Mouse (Mus musculus) neural tube, embryonic 15.5 days (tissue): ENCODE measurements around the gene Cdkal1. TPM values are rescaled to one million over a fixed set of nuclear protein-coding genes. Genes with fewer than 3 reads are reported as not detected.

ENCODE experiments used
- ATAC-seq: fragments of 200-750 bp; cut with Nextera tagmentation; 2 replicates; pipeline ENCODE4 v1.8.0; 2017; ENCODE audit warnings: mild to moderate bottlenecking, moderate TSS enrichment, moderate library complexity; ENCODE audit not compliant: low FRiP score
- H3K27ac ChIP-seq: fragments of 300-500 bp; sonication (generic); replicated peaks from 2 replicates; pipeline ENCODE4 v1.5.1; 2015; ENCODE audit warnings: mild to moderate bottlenecking, inconsistent platforms
- H3K27me3 ChIP-seq: fragments of 300-500 bp; sonication (generic); replicated peaks from 2 replicates; pipeline ENCODE4 v1.6.1; 2015; ENCODE audit warnings: inconsistent platforms
- H3K36me3 ChIP-seq: fragments of 300-500 bp; sonication (generic); 2 replicates; pipeline ENCODE4 v1.6.1; 2015; ENCODE audit warnings: inconsistent platforms
- H3K4me1 ChIP-seq: fragments of 300-500 bp; sonication (generic); 2 replicates; pipeline ENCODE4 v1.6.1; 2015; ENCODE audit warnings: inconsistent platforms
- H3K4me2 ChIP-seq: fragments of 300-500 bp; sonication (generic); 2 replicates; pipeline ENCODE4 v1.6.1; 2015; ENCODE audit warnings: inconsistent platforms, mild to moderate bottlenecking, moderate library complexity
- H3K4me3 ChIP-seq: fragments of 300-500 bp; sonication (generic); replicated peaks from 2 replicates; pipeline ENCODE4 v1.5.1; 2015; ENCODE audit warnings: mild to moderate bottlenecking, inconsistent platforms
- H3K9ac ChIP-seq: fragments of 300-500 bp; sonication (generic); replicated peaks from 2 replicates; pipeline ENCODE4 v1.6.1; 2015; ENCODE audit warnings: mild to moderate bottlenecking, inconsistent platforms
- H3K9me3 ChIP-seq: fragments of 300-500 bp; sonication (generic); replicated peaks from 2 replicates; pipeline ENCODE4 v1.6.1; 2016; ENCODE audit warnings: inconsistent platforms
- WGBS: fragments of 180-500 bp; shearing (Covaris S2); methylation state at CpG from one replicate; pipeline ENCODE4 v1.1.7; 2015; ENCODE audit warnings: mixed read lengths; 5-methylcytosine and 5-hydroxymethylcytosine counted together
- polyA plus RNA-seq: library from polyadenylated mRNA; unstranded; fragments of >200 nt; fragmentation: Nextera tagmentation; extraction: Ambion mirVana; gene quantifications from 2 replicates; pipeline ENCODE4 v1.2.1, GENCODE M21; 2015

Gene Cdkal1
- polyA plus RNA-seq, 1 experiment from 2014 or later, result 20.4 TPM

- H3K27ac ChIP-seq, result peak overlapping the region; percentile 52
- H3K4me2 ChIP-seq, result no peak overlapping the region
- no peak overlapping the region for H3K9ac ChIP-seq
- no peaks in the 10 kb centered on the region for H3K27me3 ChIP-seq
- WGBS, result 25% methylated on average over 6 of the region's 6 CpGs
- peak; percentile 54; the same call in 1 of the 2 replicates for ATAC-seq
- H3K4me1 ChIP-seq, result peaks cover 33% of the 10 kb centered on the region
- H3K4me3 ChIP-seq, result no peak overlapping the region
- no peaks in the 10 kb centered on the region for H3K9me3 ChIP-seq
- H3K36me3 ChIP-seq, result no peaks in the 10 kb centered on the region
These were observed 440.6 kb downstream of the Cdkal1 start for GRCm38 (mm10) chr13:29414878-29415277.

- Histone ChIP-seq H3K9ac (0 out of 2 replicates have a peak overlapping the region, but pooled peaks have one; percentile 23), H3K27ac (peak overlapping the region; percentile 52), H3K4me3 (no peak overlapping the region), H3K4me1 (peaks cover 33% of the 10 kb centered on the region), H3K9me3 (no peaks in the 10 kb centered on the region), H3K27me3 (no peaks in the 10 kb centered on the region), H3K36me3 (no peaks in the 10 kb centered on the region), H3K4me2 (no peak overlapping the region)
- no peak for ATAC-seq
- 19% methylated on average over 3 of the region's 3 CpGs for WGBS
These were observed 441.0 kb downstream of the Cdkal1 start for GRCm38 (mm10) chr13:29414470-29414869.

DNA sequence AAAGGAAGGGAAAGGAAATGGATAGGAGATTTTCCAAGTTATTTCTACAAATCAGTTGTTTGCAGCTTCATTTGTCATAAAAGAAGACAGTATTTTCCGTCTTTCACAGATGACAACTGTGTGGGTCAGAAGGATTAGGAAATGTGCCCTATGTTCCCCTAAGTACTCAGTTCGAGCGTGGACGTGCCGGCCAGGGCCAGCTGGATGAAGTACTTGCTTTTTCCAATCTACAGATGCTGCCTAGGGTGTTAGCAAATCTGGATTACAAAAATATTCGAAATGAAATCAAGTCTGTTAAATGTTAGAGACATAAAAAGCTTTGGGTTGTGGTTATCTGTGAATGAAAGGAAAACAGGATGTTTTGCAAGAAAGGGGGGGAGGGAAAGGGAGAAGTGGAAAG lies 444.3 kb downstream of the Cdkal1 start:
- no peak for ATAC-seq
- Histone ChIP-seq H3K4me2 (no peak overlapping the region), H3K27ac (no peak overlapping the region), H3K36me3 (no peaks in the 10 kb centered on the region), H3K9me3 (no peaks in the 10 kb centered on the region), H3K4me3 (no peak overlapping the region), H3K27me3 (no peaks in the 10 kb centered on the region), H3K4me1 (peaks cover 23% of the 10 kb centered on the region), H3K9ac (no peak overlapping the region)
- 94% methylated on average over 6 of the region's 6 CpGs for WGBS

DNA sequence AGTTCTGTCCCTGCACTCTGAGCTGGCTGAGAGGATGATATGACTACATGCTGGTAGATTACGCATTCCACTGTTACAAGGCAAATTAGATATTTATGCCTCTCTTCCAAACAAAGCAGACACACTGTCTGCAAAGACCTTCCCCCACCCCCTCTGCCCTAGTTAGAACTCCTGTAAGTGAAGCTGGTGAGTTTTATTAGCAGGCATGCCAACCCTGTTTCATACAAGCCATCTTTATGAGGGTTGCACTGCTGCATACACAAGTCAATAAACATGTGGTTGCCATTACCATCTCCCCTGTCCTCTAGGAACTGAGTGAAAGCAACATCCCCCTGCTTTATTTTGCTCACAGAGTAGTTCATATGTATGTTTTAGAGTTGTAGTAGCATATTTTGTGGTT lies 447.9 kb downstream of the Cdkal1 start:
- Histone ChIP-seq H3K4me2 (no peak overlapping the region), H3K4me1 (0 out of 2 replicates have a peak, but pooled peaks cover 2% of the 10 kb centered on the region), H3K27ac (no peak overlapping the region), H3K9ac (no peak overlapping the region), H3K36me3 (no peaks in the 10 kb centered on the region), H3K9me3 (no peaks in the 10 kb centered on the region), H3K27me3 (no peaks in the 10 kb centered on the region), H3K4me3 (no peak overlapping the region)
- no peak for ATAC-seq
- WGBS, result 63% methylated on average over 1 of the region's 1 CpGs

- no peak for ATAC-seq
- H3K27me3 ChIP-seq, result no peaks in the 10 kb centered on the region
- no peak overlapping the region for H3K4me3 ChIP-seq
- 0 out of 2 replicates have a peak, but pooled peaks cover 2% of the 10 kb centered on the region for H3K4me1 ChIP-seq
- no peaks in the 10 kb centered on the region for H3K9me3 ChIP-seq
- H3K4me2 ChIP-seq, result no peak overlapping the region
- H3K9ac ChIP-seq, result no peak overlapping the region
- H3K36me3 ChIP-seq, result no peaks in the 10 kb centered on the region
- 79% methylated on average over 5 of the region's 5 CpGs for WGBS
- no peak overlapping the region for H3K27ac ChIP-seq
These were observed 450.2 kb downstream of the Cdkal1 start for GRCm38 (mm10) chr13:29405316-29405715.

DNA sequence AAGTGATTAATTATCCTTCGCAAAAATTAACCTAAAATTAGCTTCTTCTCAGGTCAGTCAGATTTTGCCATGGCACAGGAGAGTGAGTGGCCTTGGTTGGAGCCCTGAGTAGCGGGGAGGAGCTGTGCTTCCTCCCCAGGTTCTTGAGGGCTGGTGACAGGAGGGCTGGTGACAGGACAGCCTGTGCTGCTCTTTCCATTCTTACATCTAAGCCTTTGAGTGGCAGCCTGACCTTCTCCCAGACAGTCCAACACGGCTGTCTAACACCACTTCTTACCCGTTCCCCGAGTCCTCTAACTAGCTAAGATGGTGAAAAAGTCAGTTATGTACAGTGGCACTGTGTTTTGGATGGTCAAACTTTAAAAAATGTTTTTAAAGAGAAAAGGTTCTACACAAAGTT lies 452.3 kb downstream of the Cdkal1 start:
- 80% methylated on average over 5 of the region's 5 CpGs for WGBS

DNA sequence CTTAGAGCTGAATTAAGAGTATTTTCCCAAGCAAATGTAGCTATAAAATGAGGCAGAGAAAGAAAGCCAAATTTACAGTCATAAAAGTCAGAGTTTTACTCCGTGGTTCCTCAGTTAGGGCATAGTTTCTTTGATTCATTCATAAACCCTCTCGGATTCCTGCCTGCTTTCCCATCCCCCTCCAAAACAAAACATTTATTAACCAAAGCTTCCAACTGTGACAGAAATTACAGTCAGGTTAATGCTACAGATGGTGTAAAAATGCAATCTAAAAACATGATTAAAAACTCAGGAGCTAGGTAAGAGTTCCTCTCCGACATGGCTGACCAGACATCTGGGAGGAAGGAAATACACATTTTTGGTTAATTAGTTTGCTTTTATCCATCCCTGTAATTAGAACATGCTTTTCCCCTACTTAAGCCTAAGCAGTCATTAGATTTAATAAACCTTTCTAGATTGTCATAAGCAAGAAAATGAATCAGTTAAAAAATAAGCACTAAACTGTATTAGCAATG lies 452.9 kb downstream of the Cdkal1 start:
- peak; percentile 51; the same call in 1 of the 2 replicates for ATAC-seq
- H3K9me3 ChIP-seq, result no peaks in the 10 kb centered on the region

More for the DNA sequence above, 452.3 kb downstream of the Cdkal1 start:
- Histone ChIP-seq H3K4me2 (no peak overlapping the region), H3K9me3 (no peaks in the 10 kb centered on the region), H3K4me1 (0 out of 2 replicates have a peak, but pooled peaks cover 2% of the 10 kb centered on the region), H3K9ac (no peak overlapping the region), H3K27me3 (no peaks in the 10 kb centered on the region), H3K27ac (no peak overlapping the region), H3K4me3 (no peak overlapping the region), H3K36me3 (no peaks in the 10 kb centered on the region)
- ATAC-seq, result no peak

DNA sequence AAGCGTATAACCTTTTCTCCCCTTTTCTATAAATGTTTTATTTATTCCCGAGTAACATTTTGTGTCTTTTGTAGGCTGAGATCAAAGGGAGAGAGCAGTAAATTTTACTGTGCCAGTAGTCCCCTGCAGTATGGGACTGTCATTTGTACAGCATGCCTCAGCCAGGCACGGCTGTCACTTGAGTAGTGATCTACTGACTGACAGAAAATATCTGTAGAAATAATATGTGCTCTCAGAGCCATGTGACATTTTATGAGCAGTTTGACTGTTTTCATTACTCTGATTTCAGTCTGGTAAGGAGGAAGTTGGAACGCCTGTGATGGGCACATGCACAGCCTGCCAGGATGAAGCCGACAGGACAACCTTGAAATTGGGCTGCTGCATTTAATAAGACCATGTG lies 455.6 kb downstream of the Cdkal1 start:
- Histone ChIP-seq H3K4me3 (no peak overlapping the region), H3K9me3 (no peaks in the 10 kb centered on the region), H3K27me3 (no peaks in the 10 kb centered on the region), H3K4me1 (0 out of 2 replicates have a peak, but pooled peaks cover 2% of the 10 kb centered on the region), H3K4me2 (no peak overlapping the region), H3K27ac (no peak overlapping the region), H3K36me3 (no peaks in the 10 kb centered on the region), H3K9ac (no peak overlapping the region)
- 0 out of 2 replicates have a peak, but pooled peaks have one; percentile 32 for ATAC-seq
- WGBS, result 40% methylated on average over 5 of the region's 5 CpGs

More for the DNA sequence above, 452.9 kb downstream of the Cdkal1 start:
- no peak overlapping the region for H3K4me3 ChIP-seq
- no peak overlapping the region for H3K27ac ChIP-seq
- no peaks in the 10 kb centered on the region for H3K36me3 ChIP-seq
- 23% methylated on average over 3 of the region's 3 CpGs for WGBS
- no peak overlapping the region for H3K4me2 ChIP-seq
- H3K9ac ChIP-seq, result no peak overlapping the region
- H3K4me1 ChIP-seq, result 0 out of 2 replicates have a peak, but pooled peaks cover 2% of the 10 kb centered on the region
- no peaks in the 10 kb centered on the region for H3K27me3 ChIP-seq

GRCm38 (mm10) chr13:29398456-29398855 lies 457.0 kb downstream of the Cdkal1 start:
- H3K27me3 ChIP-seq, result no peaks in the 10 kb centered on the region
- H3K27ac ChIP-seq, result no peak overlapping the region
- 0 out of 2 replicates have a peak, but pooled peaks cover 2% of the 10 kb centered on the region for H3K4me1 ChIP-seq
- 53% methylated on average over 2 of the region's 2 CpGs for WGBS
- no peak overlapping the region for H3K9ac ChIP-seq
- H3K4me3 ChIP-seq, result no peak overlapping the region
- H3K36me3 ChIP-seq, result no peaks in the 10 kb centered on the region
- H3K4me2 ChIP-seq, result no peak overlapping the region
- ATAC-seq, result no peak
- H3K9me3 ChIP-seq, result no peaks in the 10 kb centered on the region

DNA sequence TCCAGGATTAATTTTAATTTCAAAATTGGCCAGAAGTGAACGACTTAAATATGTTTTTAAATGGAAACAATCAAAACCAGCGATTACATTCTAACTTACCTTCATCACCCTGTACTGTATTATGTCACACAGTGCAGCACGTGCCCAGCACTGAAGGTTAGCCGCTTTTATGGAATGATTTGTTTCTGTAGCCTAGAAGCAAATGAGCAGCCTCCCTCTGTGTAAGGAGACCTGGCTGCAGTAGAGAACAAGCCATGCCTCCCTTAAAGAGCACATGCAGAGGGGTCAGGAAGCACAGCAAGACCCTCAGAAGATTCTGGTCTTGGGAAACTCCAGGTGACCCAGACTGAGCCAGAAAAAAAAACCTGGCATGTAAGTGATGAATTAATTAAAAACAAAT lies 459.8 kb downstream of the Cdkal1 start:
- Histone ChIP-seq H3K27me3 (no peaks in the 10 kb centered on the region), H3K4me3 (no peak overlapping the region), H3K4me1 (no peaks in the 10 kb centered on the region), H3K9ac (no peak overlapping the region), H3K27ac (no peak overlapping the region), H3K36me3 (no peaks in the 10 kb centered on the region), H3K4me2 (no peak overlapping the region), H3K9me3 (no peaks in the 10 kb centered on the region)
- no peak for ATAC-seq
- 59% methylated on average over 4 of the region's 4 CpGs for WGBS

DNA sequence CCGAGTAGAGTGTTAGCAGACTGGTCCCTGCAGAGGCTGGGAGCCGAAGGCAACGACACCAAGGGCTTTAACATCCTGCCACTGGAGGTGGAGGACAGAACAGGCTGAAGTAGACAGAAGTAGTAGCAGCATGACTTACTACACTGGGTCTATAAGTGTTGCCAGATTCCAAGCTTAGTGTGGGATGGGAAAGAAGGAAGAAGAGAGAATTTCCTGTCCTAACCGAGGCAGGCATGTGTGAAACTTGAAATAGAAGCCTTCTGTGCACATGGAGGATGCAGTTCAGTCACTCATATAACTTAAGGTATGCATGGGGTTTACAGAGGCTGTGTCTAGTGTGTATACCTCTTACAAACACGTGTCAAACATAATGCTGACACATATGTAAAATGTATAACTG lies 465.4 kb downstream of the Cdkal1 start:
- H3K4me1 ChIP-seq, result no peaks in the 10 kb centered on the region
- H3K27me3 ChIP-seq, result no peaks in the 10 kb centered on the region
- no peaks in the 10 kb centered on the region for H3K9me3 ChIP-seq
- H3K4me2 ChIP-seq, result no peak overlapping the region
- H3K27ac ChIP-seq, result no peak overlapping the region
- no peak for ATAC-seq
- H3K9ac ChIP-seq, result no peak overlapping the region
- H3K4me3 ChIP-seq, result no peak overlapping the region
- no peaks in the 10 kb centered on the region for H3K36me3 ChIP-seq
- WGBS, result 86% methylated on average over 5 of the region's 5 CpGs

GRCm38 (mm10) chr13:29388918-29389317 lies 466.6 kb downstream of the Cdkal1 start:
- Histone ChIP-seq H3K36me3 (no peaks in the 10 kb centered on the region), H3K9ac (no peak overlapping the region), H3K4me3 (no peak overlapping the region), H3K27me3 (no peaks in the 10 kb centered on the region), H3K27ac (no peak overlapping the region), H3K4me2 (no peak overlapping the region), H3K9me3 (no peaks in the 10 kb centered on the region), H3K4me1 (no peaks in the 10 kb centered on the region)
- WGBS, result 70% methylated on average over 3 of the region's 3 CpGs
- ATAC-seq, result no peak
